Mouse (Mus musculus) liver, embryonic 13.5 days (tissue): ENCODE measurements at regions not wholly inside any gene's neighbourhood (a gene's known extent, or its start where the extent isn't known, plus 50 kb on each side); places are given as distances from the start of the nearest gene placed in this dataset.

Experiments used
- ATAC-seq: fragments of 200-750 bp; cut with Nextera tagmentation; 2 replicates; pipeline ENCODE4 v1.8.0; 2017; ENCODE audit warnings: low read depth, mild to moderate bottlenecking, moderate number of reproducible peaks, moderate library complexity
- DNase-seq: peaks from one replicate; pipeline ENCODE4 v3.0.0; 2022
- H3K27ac ChIP-seq: fragments of 300-500 bp; sonication (generic); 2 replicates; pipeline ENCODE4 v1.5.1; 2015; ENCODE audit warnings: moderate library complexity, mild to moderate bottlenecking, inconsistent platforms
- H3K27me3 ChIP-seq: fragments of 300-500 bp; sonication (generic); 2 replicates; pipeline ENCODE4 v1.6.1; 2015; ENCODE audit warnings: mild to moderate bottlenecking, inconsistent platforms
- H3K36me3 ChIP-seq: fragments of 300-500 bp; sonication (generic); 2 replicates; pipeline ENCODE4 v1.6.1; 2015; ENCODE audit warnings: mild to moderate bottlenecking, inconsistent platforms
- H3K4me1 ChIP-seq: fragments of 300-500 bp; sonication (generic); replicated peaks from 2 replicates; pipeline ENCODE4 v1.6.1; 2015; ENCODE audit warnings: inconsistent platforms
- H3K4me2 ChIP-seq: fragments of 300-500 bp; sonication (generic); 2 replicates; pipeline ENCODE4 v1.6.1; 2015; ENCODE audit warnings: inconsistent platforms, mild to moderate bottlenecking, moderate library complexity
- H3K4me3 ChIP-seq: fragments of 300-500 bp; sonication (generic); replicated peaks from 2 replicates; pipeline ENCODE4 v1.5.1; 2015; ENCODE audit warnings: mild to moderate bottlenecking, inconsistent platforms
- H3K9ac ChIP-seq: fragments of 300-500 bp; sonication (generic); 2 replicates; pipeline ENCODE4 v1.6.1; 2015; ENCODE audit warnings: mild to moderate bottlenecking, inconsistent platforms
- H3K9me3 ChIP-seq: fragments of 300-500 bp; sonication (generic); replicated peaks from 2 replicates; pipeline ENCODE4 v1.6.1; 2016; ENCODE audit warnings: inconsistent platforms
- WGBS: fragments of 180-500 bp; shearing (Covaris S2); methylation state at CpG from one replicate; pipeline ENCODE4 v1.1.7; 2015; ENCODE audit not compliant: insufficient replicate concordance; 5-methylcytosine and 5-hydroxymethylcytosine counted together

GRCm38 (mm10) chr4:137160526-137160925, 111.9 kb upstream of the Zbtb40 start:
- ATAC-seq (no peak), DNase-seq (no peak)
- no peaks in the 10 kb centered on the region for H3K9me3 ChIP-seq
- no peak overlapping the region for H3K27ac ChIP-seq
- H3K4me2 ChIP-seq = no peak overlapping the region
- H3K9ac ChIP-seq = no peak overlapping the region
- no peak overlapping the region for H3K4me3 ChIP-seq
- H3K36me3 ChIP-seq = no peaks in the 10 kb centered on the region
- no peaks in the 10 kb centered on the region for H3K4me1 ChIP-seq
- peaks cover 25% of the 10 kb centered on the region for H3K27me3 ChIP-seq
- WGBS = 55% methylated on average over 7 of the region's 7 CpGs

DNA sequence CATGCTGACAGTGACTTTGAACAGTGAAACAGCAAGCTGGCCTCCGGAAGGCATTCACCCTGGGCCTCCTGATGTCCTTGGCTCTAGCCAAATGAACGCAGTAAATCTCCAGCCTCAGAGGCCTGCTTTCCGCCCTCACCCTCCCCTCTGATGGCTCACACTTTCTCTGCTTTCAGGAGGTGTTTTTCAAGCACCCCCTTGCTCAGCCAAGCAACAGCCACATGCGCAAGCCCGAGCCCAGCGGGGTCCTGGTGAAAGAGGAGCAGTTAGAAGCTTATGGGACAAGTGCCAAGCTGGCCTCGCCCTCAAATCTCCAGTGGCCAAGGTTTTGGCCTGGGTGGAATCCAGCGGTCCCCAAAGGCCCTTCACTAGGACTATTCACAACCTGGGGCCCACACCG, 109.6 kb upstream of the Zbtb40 start:
- Histone ChIP-seq H3K9me3 (no peaks in the 10 kb centered on the region), H3K4me1 (no peaks in the 10 kb centered on the region), H3K36me3 (no peaks in the 10 kb centered on the region), H3K9ac (no peak overlapping the region), H3K4me3 (no peak overlapping the region), H3K27me3 (peaks cover 6% of the 10 kb centered on the region), H3K4me2 (no peak overlapping the region), H3K27ac (no peak overlapping the region)
- no peak for ATAC-seq
- no peak for DNase-seq
- WGBS = 67% methylated on average over 9 of the region's 9 CpGs

- no peak overlapping the region for H3K4me3 ChIP-seq
- ATAC-seq (no peak), DNase-seq (no peak)
- H3K27ac ChIP-seq = no peak overlapping the region
- 60% methylated on average over 11 of the region's 11 CpGs for WGBS
- H3K27me3 ChIP-seq = peaks cover 3% of the 10 kb centered on the region; the same call in 1 of the 2 replicates
- H3K4me2 ChIP-seq = no peak overlapping the region
- H3K9ac ChIP-seq = no peak overlapping the region
- H3K36me3 ChIP-seq = no peaks in the 10 kb centered on the region
- peaks cover 8% of the 10 kb centered on the region; the same call in 1 of the 2 replicates for H3K9me3 ChIP-seq
- H3K4me1 ChIP-seq = no peaks in the 10 kb centered on the region
Measured at GRCm38 (mm10) chr4:137156441-137157105, 108.0 kb upstream of the Zbtb40 start.

GRCm38 (mm10) chr4:137148756-137149155, 100.2 kb upstream of the Zbtb40 start:
- H3K9ac ChIP-seq = no peak overlapping the region
- ATAC-seq (no peak), DNase-seq (no peak)
- no peaks in the 10 kb centered on the region for H3K27me3 ChIP-seq
- no peaks in the 10 kb centered on the region for H3K4me1 ChIP-seq
- no peaks in the 10 kb centered on the region for H3K36me3 ChIP-seq
- 77% methylated on average over 4 of the region's 4 CpGs for WGBS
- H3K9me3 ChIP-seq = peaks cover 8% of the 10 kb centered on the region; the same call in 1 of the 2 replicates
- no peak overlapping the region for H3K27ac ChIP-seq
- no peak overlapping the region for H3K4me2 ChIP-seq
- no peak overlapping the region for H3K4me3 ChIP-seq

DNA sequence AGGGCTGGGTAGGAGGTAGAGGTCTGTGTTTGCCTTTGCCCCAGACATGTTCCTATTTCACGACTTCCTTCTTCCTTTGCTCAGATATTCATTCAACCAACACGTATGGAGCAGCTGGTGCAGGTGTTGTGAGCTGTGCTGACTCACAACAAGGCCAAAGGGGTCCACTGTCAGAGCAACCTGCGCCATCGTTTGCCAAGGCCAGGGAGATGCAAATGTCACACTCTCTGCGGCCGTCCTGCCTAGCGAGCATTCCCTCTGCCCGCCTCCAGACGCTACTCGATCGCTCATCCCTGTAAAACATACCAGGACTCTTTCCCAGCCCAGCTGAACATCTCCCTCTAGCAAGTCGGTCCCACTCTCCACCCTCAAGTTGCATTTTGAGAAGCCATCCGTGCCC, 99.2 kb upstream of the Zbtb40 start:
- Histone ChIP-seq H3K4me1 (no peaks in the 10 kb centered on the region), H3K9ac (no peak overlapping the region), H3K27ac (no peak overlapping the region), H3K36me3 (no peaks in the 10 kb centered on the region), H3K27me3 (0 out of 2 replicates have a peak, but pooled peaks cover 5% of the 10 kb centered on the region), H3K4me3 (no peak overlapping the region), H3K4me2 (no peak overlapping the region), H3K9me3 (peaks cover 8% of the 10 kb centered on the region; the same call in 1 of the 2 replicates)
- WGBS = 67% methylated on average over 13 of the region's 13 CpGs
- DNase-seq = no peak
- no peak for ATAC-seq

GRCm38 (mm10) chr4:137146326-137146725, 97.7 kb upstream of the Zbtb40 start:
- DNase-seq (no peak), ATAC-seq (no peak)
- H3K4me1 ChIP-seq = no peaks in the 10 kb centered on the region
- no peak overlapping the region for H3K9ac ChIP-seq
- no peak overlapping the region for H3K27ac ChIP-seq
- no peaks in the 10 kb centered on the region for H3K9me3 ChIP-seq
- H3K36me3 ChIP-seq = no peaks in the 10 kb centered on the region
- H3K4me3 ChIP-seq = no peak overlapping the region
- H3K27me3 ChIP-seq = peaks cover 8% of the 10 kb centered on the region; the same call in 1 of the 2 replicates
- H3K4me2 ChIP-seq = no peak overlapping the region
- WGBS = 33% methylated on average over 3 of the region's 3 CpGs

DNA sequence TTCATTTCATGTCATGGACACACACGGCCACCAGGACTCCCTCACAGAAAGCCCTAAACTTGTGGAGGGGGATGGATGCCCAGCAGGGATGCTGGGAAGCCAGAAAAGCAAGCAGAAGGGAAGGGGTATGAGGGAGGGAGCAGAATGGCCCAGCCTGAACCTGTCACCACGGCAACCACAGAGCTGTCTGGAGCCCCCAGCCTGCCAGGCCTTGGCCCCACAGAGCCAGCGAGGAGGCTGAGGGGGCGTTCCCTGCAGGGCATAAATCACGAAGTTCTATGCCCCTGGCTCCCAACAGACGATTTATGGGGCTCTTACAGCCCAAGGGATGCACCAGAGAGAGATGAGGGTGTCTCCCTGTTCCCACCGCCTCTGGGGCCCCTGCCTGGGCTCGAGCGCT, 93.7 kb upstream of the Zbtb40 start:
- 43% methylated on average over 9 of the region's 9 CpGs for WGBS
- peaks cover 29% of the 10 kb centered on the region for H3K27me3 ChIP-seq
- no peak overlapping the region for H3K9ac ChIP-seq
- H3K9me3 ChIP-seq = no peaks in the 10 kb centered on the region
- H3K4me3 ChIP-seq = no peak overlapping the region
- H3K4me2 ChIP-seq = no peak overlapping the region
- DNase-seq (no peak), ATAC-seq (no peak)
- no peaks in the 10 kb centered on the region for H3K36me3 ChIP-seq
- no peak overlapping the region for H3K27ac ChIP-seq
- no peaks in the 10 kb centered on the region for H3K4me1 ChIP-seq

- no peak overlapping the region for H3K9ac ChIP-seq
- H3K4me3 ChIP-seq = no peak overlapping the region
- H3K4me1 ChIP-seq = no peaks in the 10 kb centered on the region
- H3K9me3 ChIP-seq = no peaks in the 10 kb centered on the region
- 56% methylated on average over 17 of the region's 17 CpGs for WGBS
- no peak for DNase-seq
- no peak overlapping the region for H3K4me2 ChIP-seq
- no peaks in the 10 kb centered on the region for H3K36me3 ChIP-seq
- no peak for ATAC-seq
- no peak overlapping the region for H3K27ac ChIP-seq
- H3K27me3 ChIP-seq = peaks cover 36% of the 10 kb centered on the region
Measured at GRCm38 (mm10) chr4:137139051-137139705, 90.6 kb upstream of the Zbtb40 start.

DNA sequence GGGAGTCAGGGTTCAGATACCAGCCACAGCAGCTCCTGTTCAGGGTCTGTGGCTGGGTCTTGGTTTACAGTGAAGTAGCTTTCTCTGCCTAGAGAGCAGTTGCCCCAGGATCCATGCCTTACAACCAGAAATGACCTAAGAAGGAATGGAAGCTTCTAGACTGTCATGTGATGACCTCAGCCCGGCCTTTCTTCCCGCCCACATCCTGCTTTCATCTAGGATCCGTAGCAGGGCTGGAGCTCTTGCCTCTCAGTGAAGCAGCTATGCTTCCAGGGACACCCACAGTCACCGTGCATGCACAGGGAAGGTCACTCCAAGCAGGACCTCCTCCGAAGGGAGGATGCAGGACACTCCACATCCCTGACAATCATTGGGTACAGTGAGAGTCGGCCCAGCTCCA, 89.5 kb upstream of the Zbtb40 start:
- Histone ChIP-seq H3K36me3 (no peaks in the 10 kb centered on the region), H3K4me1 (no peaks in the 10 kb centered on the region), H3K4me3 (no peak overlapping the region), H3K4me2 (no peak overlapping the region), H3K9me3 (no peaks in the 10 kb centered on the region), H3K27ac (no peak overlapping the region), H3K9ac (no peak overlapping the region), H3K27me3 (peaks cover 40% of the 10 kb centered on the region)
- WGBS = 50% methylated on average over 6 of the region's 6 CpGs
- DNase-seq (no peak), ATAC-seq (no peak)

DNA sequence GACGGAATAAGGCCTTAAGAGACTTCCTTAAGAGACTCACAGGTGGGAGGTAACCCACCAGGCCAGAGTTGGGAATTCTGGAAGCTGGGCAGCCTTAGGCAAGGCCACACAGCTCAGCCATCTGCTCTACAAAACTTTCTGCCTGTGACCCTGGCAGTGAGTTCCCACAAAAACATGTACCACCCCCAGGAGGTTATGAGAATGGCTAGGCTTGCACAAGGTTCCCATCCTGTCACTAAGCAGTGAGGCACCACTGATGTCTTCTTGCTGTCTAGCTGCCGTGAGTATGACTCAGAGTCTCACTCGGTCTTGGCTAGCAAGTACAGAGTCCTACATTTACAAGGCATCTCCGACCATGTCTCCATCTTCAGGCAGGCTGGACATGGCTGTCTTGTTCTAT, 87.7 kb upstream of the Zbtb40 start:
- DNase-seq = no peak
- no peak overlapping the region for H3K27ac ChIP-seq
- 49% methylated on average over 4 of the region's 4 CpGs for WGBS
- no peak for ATAC-seq
- no peak overlapping the region for H3K4me2 ChIP-seq
- no peaks in the 10 kb centered on the region for H3K36me3 ChIP-seq
- H3K4me1 ChIP-seq = no peaks in the 10 kb centered on the region
- H3K9ac ChIP-seq = no peak overlapping the region
- peaks cover 52% of the 10 kb centered on the region for H3K27me3 ChIP-seq
- H3K4me3 ChIP-seq = no peak overlapping the region
- H3K9me3 ChIP-seq = no peaks in the 10 kb centered on the region

DNA sequence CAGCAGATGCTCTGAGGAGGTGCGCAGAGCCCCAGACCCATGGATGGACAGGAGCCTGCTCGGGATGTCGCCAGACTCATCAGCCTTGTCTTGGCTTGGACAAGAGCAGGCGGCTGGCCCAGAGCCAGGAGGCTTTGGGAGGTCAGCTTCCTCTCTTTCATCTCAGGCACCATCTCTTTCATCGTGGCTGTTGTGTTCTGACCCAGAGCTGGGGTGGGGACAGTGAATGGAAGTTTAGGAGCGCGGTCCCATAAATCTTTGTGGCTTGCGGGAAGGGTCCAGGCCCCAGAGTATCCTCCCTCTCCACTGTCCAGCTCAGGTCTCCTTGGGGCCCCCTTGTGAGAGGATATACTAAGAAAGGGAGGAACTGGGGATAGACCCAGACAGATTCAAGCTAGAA, 87.2 kb upstream of the Zbtb40 start:
- no peak overlapping the region for H3K4me2 ChIP-seq
- H3K9me3 ChIP-seq = no peaks in the 10 kb centered on the region
- DNase-seq = no peak
- ATAC-seq = no peak
- WGBS = 60% methylated on average over 8 of the region's 8 CpGs
- peaks cover 48% of the 10 kb centered on the region for H3K27me3 ChIP-seq
- no peak overlapping the region for H3K27ac ChIP-seq
- H3K4me3 ChIP-seq = no peak overlapping the region
- H3K36me3 ChIP-seq = no peaks in the 10 kb centered on the region
- H3K9ac ChIP-seq = no peak overlapping the region
- H3K4me1 ChIP-seq = no peaks in the 10 kb centered on the region

DNA sequence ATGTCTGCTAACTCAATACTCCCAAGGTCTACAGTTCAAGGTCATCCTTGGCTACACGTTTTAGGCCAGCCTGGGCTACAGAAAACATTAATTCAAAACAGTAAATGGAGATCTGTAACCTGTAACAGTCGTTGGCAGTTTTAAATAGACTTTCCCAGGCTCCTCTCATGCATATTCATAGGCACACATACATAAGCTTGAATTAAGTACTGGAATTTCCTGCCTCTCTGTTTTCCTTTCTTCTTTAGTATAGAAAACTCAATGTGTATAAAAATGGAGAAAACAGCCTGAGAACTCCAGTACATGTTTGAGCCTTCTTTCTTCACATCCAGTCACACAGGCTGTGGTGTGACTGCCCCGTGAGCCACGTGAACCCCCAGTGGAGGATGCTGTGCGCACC, 86.0 kb upstream of the Zbtb40 start:
- Histone ChIP-seq H3K27me3 (peaks cover 51% of the 10 kb centered on the region), H3K4me3 (no peak overlapping the region), H3K4me1 (no peaks in the 10 kb centered on the region), H3K4me2 (no peak overlapping the region), H3K27ac (no peak overlapping the region), H3K36me3 (no peaks in the 10 kb centered on the region), H3K9me3 (no peaks in the 10 kb centered on the region), H3K9ac (no peak overlapping the region)
- no peak for DNase-seq
- WGBS = 47% methylated on average over 5 of the region's 5 CpGs
- ATAC-seq = no peak
